Mouse (Mus musculus): ENCODE results near the gene Mfsd13b.

DNA sequence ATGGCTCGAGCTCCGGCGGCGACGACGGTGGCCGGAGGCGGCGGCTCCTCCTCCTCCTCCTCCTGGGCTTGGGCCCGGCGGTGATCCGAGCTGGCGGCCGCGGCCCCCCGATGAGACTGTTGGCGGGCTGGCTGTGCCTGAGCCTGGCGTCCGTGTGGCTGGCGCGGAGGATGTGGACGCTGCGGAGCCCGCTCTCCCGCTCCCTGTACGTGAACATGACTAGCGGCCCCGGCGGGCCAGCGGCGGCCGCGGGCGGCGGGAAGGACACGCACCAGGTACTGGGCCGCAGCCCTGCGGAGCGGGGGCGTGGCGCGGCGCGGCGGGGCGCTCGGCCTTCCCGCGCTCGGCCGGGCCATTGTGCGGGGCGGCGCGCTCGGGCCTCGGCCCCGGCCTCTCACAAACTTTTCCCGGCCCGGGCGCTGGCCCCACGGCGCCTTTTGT lies 52.4 kb downstream of the Mfsd13b start:
- TF ChIP-seq POLR2A (IDR thresholded peaks at IDR 0.05; ENCODE audit: insufficient read depth, low read length) = no peak
- TF ChIP-seq CTCF (IDR thresholded peaks at IDR 0.05; ENCODE audit: low read depth, low read length) = no peak
- TF ChIP-seq EP300 (IDR thresholded peaks at IDR 0.05; ENCODE audit: insufficient read depth, low read depth, low read length) = no peak
